ENCODE assay signal across 8 mouse cellular contexts in the genomic region with DNA sequence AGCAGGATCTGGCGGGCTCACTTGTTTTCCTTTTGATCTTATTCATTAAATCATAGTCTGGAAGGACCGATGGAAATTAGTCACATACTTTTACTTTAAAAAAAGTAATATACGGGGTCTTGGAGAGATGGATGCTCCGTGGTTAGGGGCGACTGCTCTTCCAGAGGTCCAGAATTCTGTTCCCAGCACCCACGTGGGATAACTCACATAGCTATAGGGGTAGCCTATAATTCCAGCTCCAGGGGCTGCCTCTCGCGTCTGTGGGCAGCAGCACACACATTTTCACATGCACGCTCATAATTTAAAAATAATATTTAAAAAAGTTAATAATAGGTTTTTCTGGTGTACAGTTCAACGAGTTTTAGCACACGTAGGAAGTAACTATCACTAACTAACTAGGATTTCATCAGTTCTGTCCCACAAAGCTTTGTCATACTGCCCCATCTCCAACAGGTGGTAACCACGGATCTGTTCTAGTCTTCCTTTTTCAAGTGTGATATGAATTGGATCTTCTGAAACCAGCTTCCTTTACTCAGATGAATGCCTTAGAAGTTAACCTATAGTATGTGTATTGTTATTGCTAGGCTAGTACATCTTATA. TPM values are rescaled to one million over a fixed set of nuclear protein-coding genes. Genes with fewer than 3 reads are reported as not detected.
DNase-seq lines count a peak whose midpoint lies in the region; ATAC-seq and TF ChIP-seq lines count a peak whose summit lies in the region.

No protein-coding gene starts in this region.

- no peak for TF ChIP-seq POLR2A in ES-Bruce4 (IDR thresholded peaks at IDR 0.05; ENCODE audit: insufficient read depth, low read length)

- no peak for DNase-seq in heart, postnatal 36 days
- no peak for DNase-seq in layer of hippocampus, adult 18-20 months (ENCODE audit: low spot score in 2 of 2)
- no peak for DNase-seq in gastrocnemius, adult 18-20 months (ENCODE audit: low spot score)

- no peak for TF ChIP-seq CTCF in ES-Bruce4 (IDR thresholded peaks at IDR 0.05; ENCODE audit: low read depth, low read length)

- ATAC-seq in heart, embryonic 11.5 days (replicated peaks; ENCODE audit: insufficient number of reproducible peaks, low FRiP score, low TSS enrichment), result no peak
- no peak for ATAC-seq in forebrain, embryonic 16.5 days
- ATAC-seq in megakaryocyte progenitor cell, adult 5-6 weeks (replicated peaks; ENCODE audit: poor library complexity), result peak; percentile 22; the same call in 1 of the 2 replicates
- ATAC-seq in megakaryocyte-erythroid progenitor cell, adult 5-6 weeks (replicated peaks; ENCODE audit: low FRiP score, low TSS enrichment, poor library complexity, severe bottlenecking), result no peak

- no peaks in the 10 kb centered on the region for H3K27me3 ChIP-seq in heart, embryonic 11.5 days (ENCODE audit: control insufficient read depth, insufficient read depth, low read length)
- H3K27me3 ChIP-seq in ES-Bruce4 (ENCODE audit: control insufficient read depth, insufficient read depth, low read length, poor library complexity, severe bottlenecking), result no peaks in the 10 kb centered on the region
- no peaks in the 10 kb centered on the region for H3K27me3 ChIP-seq in forebrain, embryonic 16.5 days (replicated peaks; ENCODE audit: control insufficient read depth, insufficient read depth, low read length)

- H3K9me3 ChIP-seq in heart, embryonic 11.5 days (replicated peaks; ENCODE audit: control insufficient read depth, low read length), result no peaks in the 10 kb centered on the region
- no peaks in the 10 kb centered on the region for H3K9me3 ChIP-seq in ES-Bruce4 (replicated peaks; ENCODE audit: control insufficient read depth, insufficient read depth, low read length, poor library complexity, severe bottlenecking)
- no peaks in the 10 kb centered on the region for H3K9me3 ChIP-seq in forebrain, embryonic 16.5 days (ENCODE audit: control insufficient read depth, low read length)

- peak overlapping the region; percentile 90 for H3K4me3 ChIP-seq in heart, embryonic 11.5 days (ENCODE audit: low read depth, low read length)
- peak overlapping the region; percentile 67 for H3K4me3 ChIP-seq in ES-Bruce4 (ENCODE audit: low read depth, low read length)
- H3K4me3 ChIP-seq in forebrain, embryonic 16.5 days (replicated peaks; ENCODE audit: low read length), result peak overlapping the region; percentile 82

- H3K4me1 ChIP-seq in heart, embryonic 11.5 days (ENCODE audit: control insufficient read depth, insufficient read depth, low read length), result no peaks in the 10 kb centered on the region; the same call in 1 of the 2 replicates
- H3K4me1 ChIP-seq in ES-Bruce4 (ENCODE audit: control insufficient read depth, insufficient read depth, low read length), result no peaks in the 10 kb centered on the region
- peaks cover 9% of the 10 kb centered on the region; the same call in 1 of the 2 replicates for H3K4me1 ChIP-seq in forebrain, embryonic 16.5 days (replicated peaks; ENCODE audit: control insufficient read depth, insufficient read depth, low read length)

- no peak for TF ChIP-seq EP300 in ES-Bruce4 (IDR thresholded peaks at IDR 0.05; ENCODE audit: insufficient read depth, low read depth, low read length)

- peaks cover 5% of the 10 kb centered on the region; the same call in 1 of the 2 replicates for H3K36me3 ChIP-seq in heart, embryonic 11.5 days (ENCODE audit: control insufficient read depth, insufficient read depth, low read length)
- peaks cover 7% of the 10 kb centered on the region; the same call in 1 of the 2 replicates for H3K36me3 ChIP-seq in ES-Bruce4 (ENCODE audit: control insufficient read depth, insufficient read depth, low read length, poor library complexity, severe bottlenecking)
- no peaks in the 10 kb centered on the region for H3K36me3 ChIP-seq in forebrain, embryonic 16.5 days (ENCODE audit: control insufficient read depth, insufficient read depth)

- WGBS in heart, embryonic 11.5 days (ENCODE audit: insufficient replicate concordance), result 18% methylated on average over 12 of the region's 12 CpGs
- 18% methylated on average over 12 of the region's 12 CpGs for WGBS in forebrain, embryonic 16.5 days

- H3K9ac ChIP-seq in heart, embryonic 11.5 days (ENCODE audit: low read depth, low read length), result peak overlapping the region; percentile 59
- peak overlapping the region; percentile 85 for H3K9ac ChIP-seq in ES-Bruce4 (ENCODE audit: low read depth, poor library complexity, severe bottlenecking)
- no peak overlapping the region for H3K9ac ChIP-seq in forebrain, embryonic 16.5 days (replicated peaks; ENCODE audit: low read depth, low read length)

- intact Hi-C loops in heart, postnatal 36 days (cut with DNase I), result loop anchor here (1.0 to 2.0 kb wide), 2 partner anchors 20 to 43 kb away; no protein-coding TSS in a partner anchor

- H3K27ac ChIP-seq in heart, embryonic 11.5 days (ENCODE audit: low read depth, low read length), result no peak overlapping the region
- H3K27ac ChIP-seq in ES-Bruce4 (ENCODE audit: insufficient read depth, low read length), result no peak overlapping the region
- H3K27ac ChIP-seq in forebrain, embryonic 16.5 days (ENCODE audit: low read length), result no peak overlapping the region

- peak overlapping the region; percentile 92 for H3K4me2 ChIP-seq in heart, embryonic 11.5 days
- peak overlapping the region; percentile 95 for H3K4me2 ChIP-seq in forebrain, embryonic 16.5 days (ENCODE audit: low read length)

RNA-seq across cellular contexts. Expression of gene Swap70, which starts 1.2 kb away (rescaled TPM):
- polyA plus RNA-seq in heart, embryonic 11.5 days (2014; fragmentation: Nextera tagmentation; extraction: Ambion mirVana), result 14.4 and 18.8 TPM in 2 replicates
- total RNA-seq in heart, postnatal 36 days (2021), result 10 to 100 TPM; 12.9 to 15.3 TPM
- 40.1 and 41.7 TPM in 2 replicates for polyA plus RNA-seq in ES-Bruce4 (2011; ENCODE audit: insufficient read depth, insufficient read length, low read depth, missing spikeins)
- 11.7 and 13.2 TPM in 2 replicates for polyA plus RNA-seq in forebrain, embryonic 16.5 days (2015; fragmentation: Nextera tagmentation; extraction: Ambion mirVana)
- total RNA-seq in megakaryocyte progenitor cell, adult 5-6 weeks (2015), result 30.1 and 36.6 TPM in 2 replicates
- 67.0 and 68.6 TPM in 2 replicates for total RNA-seq in megakaryocyte progenitor cell, adult 5-6 weeks (2017)
- 18.6 and 21.5 TPM in 2 replicates for total RNA-seq in megakaryocyte-erythroid progenitor cell, adult 5-6 weeks (2014; fragmentation: Nextera tagmentation)
- total RNA-seq in megakaryocyte-erythroid progenitor cell, adult 5-6 weeks (2017), result 38.6 and 41.5 TPM in 2 replicates
- 1 to 10 TPM; 8.6 to 9.7 TPM for total RNA-seq in layer of hippocampus, adult 18-20 months (2021)
- total RNA-seq in gastrocnemius, adult 18-20 months (2021), result 1 to 10 TPM; 5.5 to 8.0 TPM
